Mouse (Mus musculus) spleen, postnatal 14 days (tissue): ENCODE measurements around the gene Gm21760.
"Not testable (repeated sequence)": the region's sequence is repeated elsewhere in the genome, so short reads cannot be mapped to it uniquely, and the experiment has no call there.

Experiments used
- DNase-seq, 2 experiments: peaks; one replicate each; pipeline ENCODE4 v3.0.0; 2021 to 2022; ENCODE audit warnings: low spot score in 2 of 2

Gene Gm21760

DNA sequence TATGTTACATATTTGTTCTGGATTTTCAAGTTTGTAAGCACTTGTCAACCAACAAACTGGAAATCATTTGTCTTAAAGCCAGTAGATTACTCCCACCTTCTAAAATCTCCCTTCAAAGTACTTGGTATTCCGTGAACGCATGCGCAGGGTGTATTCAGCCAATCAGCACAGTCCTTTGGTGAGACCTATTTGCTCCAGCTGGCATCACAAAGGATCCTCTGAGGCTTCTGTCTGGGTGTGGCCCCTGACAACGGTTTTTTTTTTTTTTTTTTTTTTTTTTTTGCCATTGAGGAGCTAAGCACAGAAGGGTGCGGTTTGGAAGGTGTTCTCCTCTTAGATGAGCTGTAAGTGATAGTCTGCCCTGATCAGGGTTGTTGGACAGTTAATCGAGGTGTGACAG lies at the start of gene Gm21760:
Gene Gm21760, plus strand, starts transcription at position 301 of the 400 bp plus-strand sequence.
- DNase-seq = not testable (repeated sequence)
